Mouse (Mus musculus): Measurements from ENCODE around the gene Rxra. TPM values are rescaled to one million over a fixed set of nuclear protein-coding genes. Genes with fewer than 3 reads are reported as not detected.

The Rxra gene
- total and polyA plus RNA-seq, 3 experiments, result 2.1 to 5.5 (median 2.4) TPM

DNA sequence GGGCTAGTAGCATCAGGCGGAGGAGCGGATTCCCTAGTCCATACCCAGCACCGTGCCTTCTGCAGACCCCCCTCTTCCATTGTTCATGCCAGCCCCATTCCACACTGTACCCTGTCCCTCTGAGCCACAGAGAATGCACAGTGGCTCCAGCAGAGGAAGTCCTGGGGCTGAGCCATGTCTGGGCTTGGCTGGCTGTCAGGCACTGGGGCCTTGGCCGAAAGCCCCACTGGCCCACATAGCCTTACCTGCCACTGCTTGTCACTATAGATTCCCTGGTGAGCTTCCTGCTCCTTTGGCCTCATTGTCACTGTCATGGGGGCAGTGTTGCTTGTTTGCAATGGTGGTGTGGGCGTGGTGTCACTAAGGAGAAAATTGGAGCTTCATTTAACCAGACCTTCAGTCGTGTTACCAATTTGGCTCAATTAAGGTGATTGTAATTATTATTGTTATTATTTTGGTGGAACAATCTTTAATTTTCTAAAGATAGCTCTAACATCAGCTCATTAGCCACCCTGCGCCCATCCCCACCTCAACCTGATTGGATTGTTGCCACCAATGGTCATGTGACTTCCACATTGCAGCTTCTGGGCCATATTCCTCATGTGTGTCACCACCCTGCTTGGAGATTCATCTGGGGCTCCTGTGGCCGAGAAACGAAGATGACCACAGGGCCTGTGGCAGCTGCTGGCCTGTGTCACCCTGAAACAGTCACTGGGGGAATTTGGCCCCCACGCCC lies 85.2 kb downstream of the Rxra start:
- Histone ChIP-seq H3K9ac (ENCODE audit: insufficient read depth, low read depth) (no peak overlapping the region), H3K27me3 (replicated peaks) (peaks cover 10% of the 10 kb centered on the region), H3K79me2 (replicated peaks; ENCODE audit: control insufficient read depth, extremely low read depth, insufficient read depth, poor library complexity, severe bottlenecking) (no peaks in the 10 kb centered on the region), H3K27ac (ENCODE audit: insufficient read depth, low read depth) (no peak overlapping the region), H3K9me3 (replicated peaks; ENCODE audit: low read length) (no peaks in the 10 kb centered on the region), H3K4me3 (replicated peaks in 1 of 3; ENCODE audit: low read depth in 2 of 3, low read length in 2 of 3, poor library complexity in 1 of 3) (no peak overlapping the region), H3K4me2 (ENCODE audit: insufficient read depth, low read depth, poor library complexity, severe bottlenecking) (no peak overlapping the region), H3K4me1 (ENCODE audit: control insufficient read depth in 1 of 2, insufficient read depth in 2 of 2) (peaks cover 0 to 16% of the 10 kb centered on the region in 2 experiments; a peak in 2 of 4 replicates), H3K36me3 (replicated peaks in 1 of 2; ENCODE audit: control insufficient read depth in 1 of 2, insufficient read depth in 1 of 2, low read length in 1 of 2) (peaks cover 0 to 16% of the 10 kb centered on the region in 2 experiments)
- dilution Hi-C loops (cut with MboI; ENCODE audit: extremely low pct_ligation_motif_present, extremely low pct_unique_long_range_greater_than_20kb, low sequenced_read_pairs) (no loop called here), in situ Hi-C loops (cut with MboI; ENCODE audit: low pct_ligation_motif_present, low pct_unique_long_range_greater_than_20kb, low sequenced_read_pairs) (no loop called here)
- no peak for DNase-seq (ENCODE audit: extremely low read depth)
- no peak for TF ChIP-seq USF2 (conservative IDR thresholded peaks at IDR 0.05; ENCODE audit: low read depth, low read length)
- TF ChIP-seq TBP (conservative IDR thresholded peaks at IDR 0.05; ENCODE audit: low read depth, low read length), result no peak
- no peak for TF ChIP-seq ZKSCAN1 (IDR thresholded peaks at IDR 0.05; ENCODE audit: borderline replicate concordance, low read depth, low read length)
- TF ChIP-seq JUN (IDR thresholded peaks at IDR 0.05; ENCODE audit: insufficient read depth, low read depth, low read length), result no peak
- no peak for TF ChIP-seq RCOR1 (conservative IDR thresholded peaks at IDR 0.05; ENCODE audit: low read depth, low read length)
- TF ChIP-seq SIN3A (IDR thresholded peaks at IDR 0.05; ENCODE audit: low read length), result no peak

DNA sequence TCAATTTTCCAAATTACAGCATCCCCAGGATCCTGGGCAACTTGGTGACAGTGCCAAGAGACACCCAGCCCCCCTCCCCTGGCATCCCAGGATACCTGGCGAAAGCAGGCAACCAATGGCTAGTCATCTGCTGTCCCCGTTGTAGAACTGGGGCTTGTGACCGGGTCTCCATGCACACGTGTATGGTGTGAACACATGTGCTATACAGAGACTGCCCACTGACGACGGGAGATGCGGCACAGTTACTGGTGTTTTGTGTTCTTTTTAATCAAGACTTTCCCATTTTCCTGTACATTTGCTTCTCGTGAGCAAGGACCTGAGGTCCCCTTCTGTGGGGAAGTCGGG lies 85.7 kb downstream of the Rxra start:
- Histone ChIP-seq H3K9me3 (replicated peaks; ENCODE audit: low read length) (no peaks in the 10 kb centered on the region), H3K4me3 (replicated peaks in 1 of 3; ENCODE audit: low read depth in 2 of 3, low read length in 2 of 3, poor library complexity in 1 of 3) (no peak overlapping the region), H3K79me2 (replicated peaks; ENCODE audit: control insufficient read depth, extremely low read depth, insufficient read depth, poor library complexity, severe bottlenecking) (no peaks in the 10 kb centered on the region), H3K27me3 (replicated peaks) (peaks cover 15% of the 10 kb centered on the region), H3K27ac (ENCODE audit: insufficient read depth, low read depth) (no peak overlapping the region), H3K4me2 (ENCODE audit: insufficient read depth, low read depth, poor library complexity, severe bottlenecking) (no peak overlapping the region), H3K9ac (ENCODE audit: insufficient read depth, low read depth) (no peak overlapping the region), H3K4me1 (ENCODE audit: control insufficient read depth in 1 of 2, insufficient read depth in 2 of 2) (peaks cover 0 to 16% of the 10 kb centered on the region in 2 experiments; a peak in 2 of 4 replicates), H3K36me3 (replicated peaks in 1 of 2; ENCODE audit: control insufficient read depth in 1 of 2, insufficient read depth in 1 of 2, low read length in 1 of 2) (peaks cover 0 to 14% of the 10 kb centered on the region in 2 experiments)
- dilution Hi-C loops (cut with MboI; ENCODE audit: extremely low pct_ligation_motif_present, extremely low pct_unique_long_range_greater_than_20kb, low sequenced_read_pairs) (no loop called here), in situ Hi-C loops (cut with MboI; ENCODE audit: low pct_ligation_motif_present, low pct_unique_long_range_greater_than_20kb, low sequenced_read_pairs) (no loop called here)
- no peak for DNase-seq (ENCODE audit: extremely low read depth)
- TF ChIP-seq POLR2A (IDR thresholded peaks at IDR 0.05; ENCODE audit: low read depth, low read length) (no peak), CHD2 (IDR thresholded peaks at IDR 0.05; ENCODE audit: low read length) (no peak), MXI1 (IDR thresholded peaks at IDR 0.05; ENCODE audit: low read depth, low read length) (no peak), JUN (IDR thresholded peaks at IDR 0.05; ENCODE audit: insufficient read depth, low read depth, low read length) (no peak), CHD1 (IDR thresholded peaks at IDR 0.05; ENCODE audit: low read depth, low read length) (no peak), ETS1 (conservative IDR thresholded peaks at IDR 0.05; ENCODE audit: low read depth, low read length) (no peak), POLR2AphosphoS2 (IDR thresholded peaks at IDR 0.05; ENCODE audit: low read depth, low read length) (no peak), SIN3A (IDR thresholded peaks at IDR 0.05; ENCODE audit: low read length) (no peak), RAD21 (IDR thresholded peaks at IDR 0.05; ENCODE audit: low read depth, low read length) (no peak)

Data from CH12.LX (cell line).